Mouse (Mus musculus) lung, postnatal 0 days (tissue): ENCODE results near the gene Ago4.

Experiments used
- CTCF ChIP-seq: IDR thresholded peaks from 2 replicates; pipeline ENCODE4 v1.5.1; 2016; ENCODE audit warnings: antibody characterized with exemption, mild to moderate bottlenecking
- EP300 ChIP-seq: IDR thresholded peaks from 2 replicates; pipeline ENCODE4 v1.6.1; 2016; ENCODE audit warnings: antibody characterized with exemption, mild to moderate bottlenecking, control low read depth

DNA sequence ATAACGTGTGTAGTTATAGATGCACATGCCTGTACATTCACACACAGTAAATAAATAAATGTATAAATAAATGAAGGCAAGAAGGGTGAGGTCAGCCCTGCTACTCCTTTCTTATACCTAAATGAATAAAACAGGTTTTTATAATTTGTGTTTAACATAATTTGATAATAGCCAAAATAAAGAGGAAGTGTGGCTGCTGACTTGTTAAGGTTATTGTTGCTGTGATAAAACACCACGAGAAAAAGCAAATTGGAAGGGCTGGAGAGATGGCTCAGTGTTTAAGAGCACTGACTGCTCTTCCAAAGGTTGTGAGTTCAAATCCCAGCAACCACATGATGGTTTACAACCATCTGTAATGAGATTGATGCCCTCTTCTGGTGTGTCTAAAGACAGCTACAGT, 45.8 kb upstream of the Ago4 start:
- TF ChIP-seq CTCF (no peak), EP300 (no peak)
